Mouse (Mus musculus) midbrain, embryonic 12.5 days (tissue): ENCODE measurements around the gene Opn5. TPM values are rescaled to one million over a fixed set of nuclear protein-coding genes. Genes with fewer than 3 reads are reported as not detected.

Source experiments
- ATAC-seq: fragments of 200-750 bp; cut with Nextera tagmentation; 2 replicates; pipeline ENCODE4 v1.8.0; 2017; ENCODE audit warnings: low read depth, moderate TSS enrichment, moderate library complexity; ENCODE audit not compliant: low FRiP score
- H3K27ac ChIP-seq: fragments of 300-500 bp; sonication (generic); replicated peaks from 2 replicates; pipeline ENCODE4 v1.5.1; 2016; ENCODE audit warnings: mild to moderate bottlenecking
- H3K27me3 ChIP-seq: fragments of 300-500 bp; sonication (generic); 2 replicates; pipeline ENCODE4 v1.6.1; 2016; ENCODE audit warnings: mild to moderate bottlenecking
- H3K36me3 ChIP-seq: fragments of 300-500 bp; sonication (generic); 2 replicates; pipeline ENCODE4 v1.6.1; 2016
- H3K4me1 ChIP-seq: fragments of 300-500 bp; sonication (generic); 2 replicates; pipeline ENCODE4 v1.6.1; 2016
- H3K4me2 ChIP-seq: fragments of 300-500 bp; sonication (generic); replicated peaks from 2 replicates; pipeline ENCODE4 v1.6.1; 2016; ENCODE audit warnings: mild to moderate bottlenecking, moderate library complexity
- H3K4me3 ChIP-seq: fragments of 300-500 bp; sonication (generic); 2 replicates; pipeline ENCODE4 v1.5.1; 2016; ENCODE audit warnings: mild to moderate bottlenecking
- H3K9ac ChIP-seq: fragments of 300-500 bp; sonication (generic); replicated peaks from 2 replicates; pipeline ENCODE4 v1.6.1; 2016; ENCODE audit warnings: mild to moderate bottlenecking, moderate library complexity
- H3K9me3 ChIP-seq: fragments of 300-500 bp; sonication (generic); 2 replicates; pipeline ENCODE4 v1.6.1; 2016; ENCODE audit warnings: mild to moderate bottlenecking
- WGBS: fragments of 180-500 bp; shearing (Covaris S2); methylation state at CpG from one replicate; pipeline ENCODE4 v1.1.7; 2016; 5-methylcytosine and 5-hydroxymethylcytosine counted together
- polyA plus RNA-seq: library from polyadenylated mRNA; unstranded; fragments of >200 nt; fragmentation: Nextera tagmentation; extraction: Ambion mirVana; gene quantifications from 2 replicates; pipeline ENCODE4 v1.2.1, GENCODE M21; 2016

Gene Opn5
- polyA plus RNA-seq, 1 experiment from 2014 or later, result 0.18 TPM

DNA sequence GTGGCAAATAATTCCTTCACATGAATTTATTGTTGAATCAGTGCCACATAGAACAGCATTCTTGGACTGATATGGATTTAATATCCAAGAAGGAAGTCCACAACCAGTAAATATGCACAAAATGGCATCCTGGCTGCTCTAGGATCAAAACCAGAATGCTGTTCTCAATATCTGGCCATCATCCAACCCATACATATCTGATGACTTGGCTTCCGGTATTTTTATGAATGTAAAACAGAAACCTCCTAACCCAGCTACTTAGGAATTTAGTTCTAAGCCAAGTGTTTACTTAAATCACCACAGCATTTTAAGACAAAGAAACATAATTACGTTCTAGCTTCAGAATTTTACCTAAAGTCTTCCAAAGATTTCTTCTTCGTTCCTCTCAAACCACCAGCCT is 31.0 kb downstream of the Opn5 start:
- H3K36me3 ChIP-seq, result no peaks in the 10 kb centered on the region
- no peak overlapping the region for H3K27ac ChIP-seq
- no peak overlapping the region for H3K4me3 ChIP-seq
- WGBS, result 87% methylated on average over 3 of the region's 3 CpGs
- no peaks in the 10 kb centered on the region for H3K9me3 ChIP-seq
- H3K4me1 ChIP-seq, result peaks cover 12% of the 10 kb centered on the region; the same call in 1 of the 2 replicates
- H3K27me3 ChIP-seq, result no peaks in the 10 kb centered on the region
- ATAC-seq, result no peak
- H3K4me2 ChIP-seq, result no peak overlapping the region
- H3K9ac ChIP-seq, result no peak overlapping the region

DNA sequence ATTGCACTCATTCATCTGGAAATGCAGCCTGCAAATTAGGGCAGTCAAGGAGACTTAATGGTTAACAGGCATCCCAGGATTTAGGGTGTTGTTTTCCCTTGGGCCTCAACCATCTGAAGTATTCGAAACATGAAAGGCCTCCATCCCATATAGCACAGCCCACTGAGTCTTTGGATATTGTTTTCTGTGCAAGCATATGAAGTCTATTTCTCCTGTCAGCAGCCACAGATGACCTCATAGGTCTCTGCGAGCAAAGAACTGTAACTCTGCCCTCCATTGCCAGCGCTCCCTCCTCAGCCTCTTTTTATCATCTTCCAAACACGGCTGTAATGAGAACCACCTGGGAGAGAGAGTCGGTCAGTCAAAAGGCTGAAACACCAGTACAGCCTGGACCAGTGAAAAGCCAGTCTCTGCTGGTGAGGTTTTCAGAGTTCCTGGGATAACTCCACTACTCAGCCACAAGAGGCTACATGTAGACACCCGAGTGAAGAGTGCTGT is 34.5 kb downstream of the Opn5 start:
- no peak overlapping the region for H3K4me3 ChIP-seq
- 48% methylated on average over 6 of the region's 6 CpGs for WGBS
- H3K36me3 ChIP-seq, result no peaks in the 10 kb centered on the region
- H3K4me2 ChIP-seq, result no peak overlapping the region
- no peaks in the 10 kb centered on the region for H3K9me3 ChIP-seq
- no peaks in the 10 kb centered on the region for H3K27me3 ChIP-seq
- peaks cover 12% of the 10 kb centered on the region; the same call in 1 of the 2 replicates for H3K4me1 ChIP-seq
- no peak overlapping the region for H3K27ac ChIP-seq
- H3K9ac ChIP-seq, result no peak overlapping the region
- peak; percentile 66; the same call in 1 of the 2 replicates for ATAC-seq

GRCm38 (mm10) chr17:42573786-42574185 is 37.4 kb downstream of the Opn5 start:
- no peak for ATAC-seq
- Histone ChIP-seq H3K36me3 (no peaks in the 10 kb centered on the region), H3K9ac (no peak overlapping the region), H3K9me3 (no peaks in the 10 kb centered on the region), H3K27me3 (no peaks in the 10 kb centered on the region), H3K27ac (no peak overlapping the region), H3K4me2 (no peak overlapping the region), H3K4me1 (peaks cover 12% of the 10 kb centered on the region; the same call in 1 of the 2 replicates), H3K4me3 (no peak overlapping the region)
- 78% methylated on average over 8 of the region's 8 CpGs for WGBS

DNA sequence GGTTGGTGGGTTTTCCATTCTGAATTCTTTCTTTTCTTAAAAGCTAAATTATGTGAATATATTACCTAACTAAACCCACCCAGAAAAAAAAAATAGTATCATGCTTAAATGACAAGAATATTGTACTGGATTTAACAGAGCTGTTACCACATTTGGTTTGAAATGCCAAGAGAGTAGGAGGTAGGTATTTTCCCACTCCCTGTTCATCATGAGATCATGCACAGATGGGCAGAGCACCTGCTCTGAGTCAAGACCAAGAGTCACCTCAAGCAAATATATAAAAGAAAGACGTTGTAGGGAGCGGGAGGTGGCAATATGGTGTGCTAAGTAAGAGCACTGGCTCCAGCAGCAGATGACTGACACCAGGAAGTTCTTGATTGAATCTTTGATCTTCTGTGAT is 61.6 kb downstream of the Opn5 start:
- Histone ChIP-seq H3K9me3 (no peaks in the 10 kb centered on the region), H3K4me2 (no peak overlapping the region), H3K4me3 (no peak overlapping the region), H3K27ac (no peak overlapping the region), H3K27me3 (no peaks in the 10 kb centered on the region), H3K36me3 (no peaks in the 10 kb centered on the region), H3K4me1 (no peaks in the 10 kb centered on the region), H3K9ac (no peak overlapping the region)
- ATAC-seq, result no peak
- 93% methylated on average over 2 of the region's 2 CpGs for WGBS

GRCm38 (mm10) chr17:42530147-42530546 is 81.0 kb downstream of the Opn5 start:
- no peaks in the 10 kb centered on the region for H3K36me3 ChIP-seq
- H3K4me2 ChIP-seq, result no peak overlapping the region
- H3K9ac ChIP-seq, result no peak overlapping the region
- H3K4me1 ChIP-seq, result no peaks in the 10 kb centered on the region
- H3K4me3 ChIP-seq, result no peak overlapping the region
- no peaks in the 10 kb centered on the region for H3K27me3 ChIP-seq
- peak; percentile 34; the same call in 1 of the 2 replicates for ATAC-seq
- H3K27ac ChIP-seq, result no peak overlapping the region
- 31% methylated on average over 5 of the region's 5 CpGs for WGBS
- no peaks in the 10 kb centered on the region for H3K9me3 ChIP-seq

DNA sequence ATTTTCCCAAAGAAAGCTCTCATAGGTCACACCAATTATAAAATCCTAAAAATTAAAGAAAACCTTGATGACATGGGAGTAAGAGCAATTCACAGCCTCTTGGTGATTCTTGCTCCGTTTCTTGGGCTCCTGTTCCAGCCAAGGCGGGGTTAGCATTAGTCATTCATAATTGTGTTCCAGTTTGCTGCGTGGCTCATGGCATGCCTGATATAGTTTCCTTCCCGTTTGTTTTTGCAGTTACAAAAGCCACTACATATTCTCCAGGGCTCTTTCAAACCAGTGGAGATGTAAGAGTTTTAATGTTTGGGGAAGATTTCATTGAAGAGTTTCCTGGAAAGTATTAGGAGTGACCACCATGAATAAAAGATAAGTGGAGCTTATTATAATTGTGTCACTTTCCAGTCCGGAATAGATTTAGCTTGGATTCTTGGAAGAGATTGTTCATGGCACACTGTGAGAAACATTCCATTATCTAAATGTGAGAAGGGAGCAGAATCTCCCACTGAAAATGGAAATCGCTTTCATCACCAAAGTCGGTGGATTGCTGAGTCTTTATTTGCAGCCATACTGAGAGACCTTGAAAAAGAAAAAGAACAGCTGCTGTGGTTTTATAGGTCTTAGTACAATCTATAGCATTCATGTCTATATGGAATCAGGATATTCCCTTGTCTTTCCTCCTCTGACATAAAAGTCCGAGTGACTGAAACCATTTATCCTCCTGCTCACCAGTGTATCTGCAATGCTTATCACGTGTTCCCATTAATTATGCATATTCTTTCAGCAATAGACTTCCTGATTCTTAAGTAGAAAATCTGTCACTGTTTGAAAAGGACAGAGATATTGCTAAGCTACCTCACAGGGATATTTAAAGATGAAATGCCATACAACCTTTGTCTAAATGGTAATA is 101.6 kb downstream of the Opn5 start:
- Histone ChIP-seq H3K9ac (no peak overlapping the region), H3K4me2 (no peak overlapping the region), H3K9me3 (no peaks in the 10 kb centered on the region), H3K4me3 (no peak overlapping the region), H3K27ac (peak overlapping the region; percentile 30), H3K36me3 (no peaks in the 10 kb centered on the region), H3K27me3 (no peaks in the 10 kb centered on the region), H3K4me1 (no peaks in the 10 kb centered on the region)
- peak; percentile 66 for ATAC-seq
- 59% methylated on average over 9 of the region's 9 CpGs for WGBS

Other genes starting within 250 kb of the Opn5 start
- gene Adgrf4, start 80.9 kb upstream of the Opn5 start, polyA plus RNA-seq, result 0.08 TPM in 1 of 2 replicates, not detected in the other
- gene Adgrf2, start 130.8 kb upstream of the Opn5 start, polyA plus RNA-seq, result 0.09 TPM in 1 of 2 replicates, not detected in the other